Mouse (Mus musculus) lung, embryonic 14.5 days (tissue): ENCODE measurements around the gene Pa2g4. TPM values are rescaled to one million over a fixed set of nuclear protein-coding genes. Genes with fewer than 3 reads are reported as not detected.

Experiments used
- ATAC-seq: fragments of 200-750 bp; cut with Nextera tagmentation; 2 replicates; pipeline ENCODE4 v1.8.0; 2017; ENCODE audit warnings: mild to moderate bottlenecking, moderate TSS enrichment, moderate library complexity; ENCODE audit not compliant: insufficient read depth
- DNase-seq: peaks from one replicate; pipeline ENCODE4 v3.0.0-alpha.2; 2015
- H3K27ac ChIP-seq: fragments of 300-500 bp; sonication (generic); 2 replicates; pipeline ENCODE4 v1.5.1; 2014; ENCODE audit warnings: low read depth, mild to moderate bottlenecking, moderate library complexity
- H3K27me3 ChIP-seq: fragments of 300-500 bp; sonication (generic); 2 replicates; pipeline ENCODE4 v1.6.1; 2014; ENCODE audit warnings: low read length, control low read depth; ENCODE audit not compliant: insufficient read depth
- H3K36me3 ChIP-seq: fragments of 300-500 bp; sonication (generic); 2 replicates; pipeline ENCODE4 v1.6.1; 2014; ENCODE audit warnings: control low read depth; ENCODE audit not compliant: insufficient read depth
- H3K4me1 ChIP-seq: fragments of 300-500 bp; sonication (generic); 2 replicates; pipeline ENCODE4 v1.6.1; 2014; ENCODE audit warnings: antibody characterized with exemption, control low read depth; ENCODE audit not compliant: insufficient read depth
- H3K4me2 ChIP-seq: fragments of 300-500 bp; sonication (generic); 2 replicates; pipeline ENCODE4 v1.6.1; 2014; ENCODE audit warnings: mild to moderate bottlenecking
- H3K4me3 ChIP-seq: fragments of 300-500 bp; sonication (generic); 2 replicates; pipeline ENCODE4 v1.5.1; 2014; ENCODE audit warnings: low read depth, low read length
- H3K9ac ChIP-seq: fragments of 300-500 bp; sonication (generic); 2 replicates; pipeline ENCODE4 v1.6.1; 2014
- H3K9me3 ChIP-seq: fragments of 300-500 bp; sonication (generic); 2 replicates; pipeline ENCODE4 v1.6.1; 2016; ENCODE audit warnings: low read depth, low read length, control low read depth
- CTCF ChIP-seq: IDR thresholded peaks from 2 replicates; pipeline ENCODE4 v1.5.1; 2016; ENCODE audit warnings: antibody characterized with exemption, low read depth
- WGBS: fragments of 180-500 bp; shearing (Covaris S2); extraction: QIAGEN DNeasy Blood & Tissue Kit; methylation state at CpG from one replicate; pipeline ENCODE4 v1.1.7; 2014; 5-methylcytosine and 5-hydroxymethylcytosine counted together
- polyA plus RNA-seq: library from polyadenylated mRNA; unstranded; fragments of >200 nt; fragmentation: Nextera tagmentation; extraction: Ambion mirVana; gene quantifications from 2 replicates; pipeline ENCODE4 v1.2.1, GENCODE M21; 2014

Pa2g4 gene
- polyA plus RNA-seq, 1 experiment from 2014 or later, result 244 TPM

GRCm38 (mm10) chr10:128544674-128545569, 20.9 kb downstream of the Pa2g4 start:
- Histone ChIP-seq H3K4me2 (no peak overlapping the region), H3K9me3 (no peaks in the 10 kb centered on the region), H3K4me1 (no peaks in the 10 kb centered on the region), H3K4me3 (no peak overlapping the region), H3K27me3 (no peaks in the 10 kb centered on the region), H3K36me3 (peaks cover 43% of the 10 kb centered on the region), H3K27ac (no peak overlapping the region), H3K9ac (no peak overlapping the region)
- no peak for TF ChIP-seq CTCF
- WGBS, result 91% methylated on average over 37 of the region's 37 CpGs
- no peak for DNase-seq
- no peak for ATAC-seq

GRCm38 (mm10) chr10:128544151-128544657, 21.6 kb downstream of the Pa2g4 start:
- ATAC-seq, result no peak
- WGBS, result 95% methylated on average over 15 of the region's 15 CpGs
- Histone ChIP-seq H3K27ac (no peak overlapping the region), H3K4me3 (no peak overlapping the region), H3K36me3 (peaks cover 43% of the 10 kb centered on the region), H3K9me3 (no peaks in the 10 kb centered on the region), H3K4me1 (no peaks in the 10 kb centered on the region), H3K27me3 (no peaks in the 10 kb centered on the region), H3K4me2 (no peak overlapping the region), H3K9ac (no peak overlapping the region; the same call in 1 of the 2 replicates)
- no peak for DNase-seq
- no peak for TF ChIP-seq CTCF

DNA sequence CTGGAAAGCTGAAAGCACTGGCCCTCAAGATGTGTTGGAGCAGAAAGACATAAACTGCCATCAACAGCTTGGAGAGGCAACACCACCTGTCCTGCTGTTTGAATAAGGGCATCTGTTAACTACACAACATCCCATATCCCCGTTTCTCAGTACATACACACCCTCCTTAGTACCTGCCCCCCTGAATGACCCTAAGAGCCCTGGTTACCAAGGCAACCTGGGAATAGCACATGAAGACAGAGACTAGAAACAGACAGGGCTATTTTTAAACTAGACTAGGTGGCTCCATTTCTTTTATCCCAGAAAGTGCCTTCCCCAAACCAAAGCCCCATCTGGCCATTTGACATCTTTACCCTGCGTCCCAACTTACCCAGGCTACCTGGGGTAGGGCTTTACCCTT, 22.7 kb downstream of the Pa2g4 start:
- Histone ChIP-seq H3K36me3 (peaks cover 40% of the 10 kb centered on the region), H3K4me3 (no peak overlapping the region), H3K4me1 (no peaks in the 10 kb centered on the region), H3K27me3 (no peaks in the 10 kb centered on the region), H3K27ac (no peak overlapping the region), H3K4me2 (no peak overlapping the region), H3K9ac (no peak overlapping the region), H3K9me3 (no peaks in the 10 kb centered on the region)
- no peak for DNase-seq
- no peak for TF ChIP-seq CTCF
- no peak for ATAC-seq
- WGBS, result 74% methylated on average over 2 of the region's 2 CpGs

DNA sequence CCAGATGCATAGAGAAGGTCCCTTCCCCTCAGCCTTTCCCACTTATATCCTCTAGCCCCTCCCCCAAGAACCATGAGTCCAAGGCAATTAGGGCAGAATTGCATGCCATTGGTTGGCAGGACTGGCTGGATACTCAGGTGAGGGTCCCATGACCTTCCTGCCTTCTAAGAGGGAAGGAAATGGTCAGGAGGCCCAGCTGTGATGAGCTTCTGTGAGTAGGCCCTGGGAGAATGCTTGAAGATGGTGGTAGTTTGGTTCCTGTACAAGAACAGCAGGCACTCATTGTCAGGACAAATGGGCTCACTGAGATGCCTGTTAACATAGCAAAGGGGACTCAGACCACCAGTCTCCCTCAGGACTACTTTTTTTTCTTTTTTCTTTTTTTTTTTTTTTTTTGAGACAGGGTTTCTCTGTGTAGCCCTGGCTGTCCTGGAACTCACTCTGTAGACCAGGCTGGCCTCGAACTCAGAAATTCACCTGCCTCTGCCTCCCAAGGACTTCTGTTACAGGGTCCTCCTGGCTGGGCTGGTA, 27.4 kb downstream of the Pa2g4 start:
- 91% methylated on average over 1 of the region's 1 CpGs for WGBS
- no peak for ATAC-seq
- Histone ChIP-seq H3K9me3 (no peaks in the 10 kb centered on the region), H3K4me2 (no peak overlapping the region), H3K36me3 (peaks cover 15% of the 10 kb centered on the region), H3K27me3 (no peaks in the 10 kb centered on the region), H3K9ac (no peak overlapping the region), H3K27ac (no peak overlapping the region), H3K4me3 (no peak overlapping the region), H3K4me1 (no peaks in the 10 kb centered on the region)
- no peak for TF ChIP-seq CTCF
- no peak for DNase-seq

DNA sequence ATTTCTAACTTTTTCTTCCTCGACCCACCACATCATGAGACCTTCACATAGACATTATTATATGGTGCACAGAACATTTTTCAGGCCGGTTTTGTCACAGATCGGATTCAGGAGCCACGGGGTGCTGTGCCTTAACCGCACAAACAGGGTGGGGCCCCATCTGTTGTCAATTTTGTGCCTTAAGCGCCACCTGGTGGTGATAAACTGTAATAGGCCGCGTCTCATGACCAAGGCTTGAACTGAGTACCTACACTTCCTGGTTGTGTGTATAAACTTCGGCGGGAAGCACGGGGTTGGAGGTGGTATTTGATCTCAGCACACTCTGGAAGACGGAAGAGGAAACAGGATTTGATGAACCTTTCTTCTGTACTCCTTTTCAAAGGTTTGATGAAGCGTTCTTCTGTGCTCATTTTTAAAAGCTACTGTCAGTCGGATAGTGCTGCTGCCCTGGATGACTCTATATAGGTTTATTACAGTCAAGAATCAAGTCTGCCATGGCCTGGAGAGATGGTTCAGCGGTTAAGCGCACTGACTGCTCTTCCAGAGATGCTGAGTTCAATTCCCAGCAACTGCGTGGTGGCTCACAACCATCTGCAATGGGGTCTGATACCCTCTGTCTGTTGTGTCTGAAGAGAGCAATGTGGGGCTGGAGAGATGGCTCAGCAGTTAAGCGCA, 29.4 kb downstream of the Pa2g4 start:
- H3K36me3 ChIP-seq, result no peaks in the 10 kb centered on the region
- peak; percentile 95 for ATAC-seq
- H3K4me2 ChIP-seq, result peak overlapping the region; percentile 54
- DNase-seq, result peak; percentile 96
- WGBS, result 13% methylated on average over 18 of the region's 18 CpGs
- H3K9me3 ChIP-seq, result no peaks in the 10 kb centered on the region
- H3K27ac ChIP-seq, result no peak overlapping the region
- H3K4me1 ChIP-seq, result no peaks in the 10 kb centered on the region
- no peaks in the 10 kb centered on the region for H3K27me3 ChIP-seq
- 0 out of 2 replicates have a peak overlapping the region, but pooled peaks have one; percentile 4 for H3K9ac ChIP-seq
- H3K4me3 ChIP-seq, result peak overlapping the region; percentile 12
- TF ChIP-seq CTCF, result peak; percentile 93

- H3K36me3 ChIP-seq, result no peaks in the 10 kb centered on the region
- H3K4me1 ChIP-seq, result no peaks in the 10 kb centered on the region
- peak; percentile 7; the same call in 1 of the 2 replicates for ATAC-seq
- H3K4me2 ChIP-seq, result peak overlapping the region; percentile 54
- no peaks in the 10 kb centered on the region for H3K27me3 ChIP-seq
- TF ChIP-seq CTCF, result no peak
- 71% methylated on average over 4 of the region's 4 CpGs for WGBS
- DNase-seq, result no peak
- no peaks in the 10 kb centered on the region for H3K9me3 ChIP-seq
- H3K4me3 ChIP-seq, result peak overlapping the region; percentile 8; the same call in 1 of the 2 replicates
- H3K9ac ChIP-seq, result 0 out of 2 replicates have a peak overlapping the region, but pooled peaks have one; percentile 4
- H3K27ac ChIP-seq, result no peak overlapping the region
Observed at GRCm38 (mm10) chr10:128535624-128536265, 30.0 kb downstream of the Pa2g4 start.
